Mouse (Mus musculus): ENCODE data around the gene Olfr1491. TPM values are rescaled to one million over a fixed set of nuclear protein-coding genes. Genes with fewer than 3 reads are reported as not detected.

Gene Olfr1491
- polyA plus RNA-seq (2012; rRNA removed) = not detected in 2 replicates

GRCm38 (mm10) chr19:13696968-13697367, at the start of gene Olfr1491:
Gene Olfr1491, plus strand, starts transcription at chr19:13697268.
- no peak for TF ChIP-seq POLR2A (IDR thresholded peaks at IDR 0.05; ENCODE audit: borderline replicate concordance, extremely low read depth, insufficient read depth, insufficient read length, poor library complexity, severe bottlenecking)
- no peak for TF ChIP-seq CTCF (IDR thresholded peaks at IDR 0.05; ENCODE audit: borderline replicate concordance, extremely low read depth, insufficient read depth, insufficient read length)
- no peak for DNase-seq (ENCODE audit: low read depth)

DNA sequence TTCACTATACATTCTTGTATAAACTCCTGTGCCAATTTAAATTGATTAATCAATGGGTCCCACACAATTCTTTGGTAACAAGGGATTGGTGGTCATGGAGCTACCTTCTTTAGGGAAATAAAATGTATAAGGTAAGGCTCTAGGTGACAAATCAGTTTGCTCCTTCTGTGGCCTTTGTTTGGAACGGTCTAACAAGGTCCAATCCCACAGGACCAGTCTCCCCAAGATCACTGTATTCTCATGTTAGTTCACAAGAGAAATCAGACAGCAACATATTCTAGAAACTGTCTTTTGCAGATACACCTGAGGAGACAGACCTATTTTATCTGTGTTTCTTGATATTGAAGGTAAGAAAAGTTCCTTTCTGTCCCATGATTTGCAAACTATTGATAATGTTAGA, 46.3 kb upstream of the Olfr1491 start, which contains the start of gene Olfr1490:
Gene Olfr1490, plus strand, starts transcription at position 301 of the 400 bp plus-strand sequence.
- DNase-seq (ENCODE audit: low read depth) = no peak
- no peak for TF ChIP-seq CTCF (IDR thresholded peaks at IDR 0.05; ENCODE audit: borderline replicate concordance, extremely low read depth, insufficient read depth, insufficient read length)
- no peak for TF ChIP-seq POLR2A (IDR thresholded peaks at IDR 0.05; ENCODE audit: borderline replicate concordance, extremely low read depth, insufficient read depth, insufficient read length, poor library complexity, severe bottlenecking)

GRCm38 (mm10) chr19:13722978-13723377, 25.9 kb downstream of the Olfr1491 start, which contains the start of gene Olfr1493-ps1:
Gene Olfr1493-ps1, plus strand, starts transcription at chr19:13723278.
- DNase-seq (ENCODE audit: low read depth) = no peak

GRCm38 (mm10) chr19:13739428-13739827, 42.4 kb downstream of the Olfr1491 start, which contains the start of gene Olfr1494:
Gene Olfr1494, plus strand, starts transcription at chr19:13739728.
- DNase-seq (ENCODE audit: low read depth) = no peak
- TF ChIP-seq CTCF (IDR thresholded peaks at IDR 0.05; ENCODE audit: borderline replicate concordance, extremely low read depth, insufficient read depth, insufficient read length) (no peak), POLR2A (IDR thresholded peaks at IDR 0.05; ENCODE audit: borderline replicate concordance, extremely low read depth, insufficient read depth, insufficient read length, poor library complexity, severe bottlenecking) (no peak)

More at GRCm38 (mm10) chr19:13722978-13723377, 25.9 kb downstream of the Olfr1491 start, which contains the start of gene Olfr1493-ps1:
- no peak for TF ChIP-seq CTCF (IDR thresholded peaks at IDR 0.05; ENCODE audit: borderline replicate concordance, extremely low read depth, insufficient read depth, insufficient read length)
- TF ChIP-seq POLR2A (IDR thresholded peaks at IDR 0.05; ENCODE audit: borderline replicate concordance, extremely low read depth, insufficient read depth, insufficient read length, poor library complexity, severe bottlenecking) = no peak

DNA sequence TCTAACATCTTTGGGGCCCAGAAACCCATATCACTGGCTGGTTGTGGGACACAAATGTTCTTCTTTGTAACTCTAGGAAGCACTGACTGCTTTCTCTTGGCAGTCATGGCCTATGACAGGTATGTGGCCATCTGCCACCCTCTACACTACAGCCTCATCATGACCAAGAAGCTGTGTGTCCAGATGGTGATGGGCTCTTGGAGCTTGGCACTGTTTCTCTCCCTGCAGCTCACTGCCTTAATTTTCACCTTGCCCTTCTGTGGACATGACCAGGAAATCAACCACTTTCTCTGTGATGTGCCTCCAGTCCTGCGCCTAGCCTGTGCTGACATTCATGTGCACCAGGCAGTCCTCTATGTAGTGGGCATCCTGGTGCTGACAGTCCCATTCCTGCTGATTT, 52.3 kb downstream of the Olfr1491 start:
- DNase-seq (ENCODE audit: low read depth) = no peak
- no peak for TF ChIP-seq CTCF (IDR thresholded peaks at IDR 0.05; ENCODE audit: borderline replicate concordance, extremely low read depth, insufficient read depth, insufficient read length)
- no peak for TF ChIP-seq POLR2A (IDR thresholded peaks at IDR 0.05; ENCODE audit: borderline replicate concordance, extremely low read depth, insufficient read depth, insufficient read length, poor library complexity, severe bottlenecking)

Other genes with a start within 250 kb of the Olfr1491 start
- gene Olfr1472, start 241.2 kb upstream of the Olfr1491 start, polyA plus RNA-seq (2012; rRNA removed) = not detected in 2 replicates
- gene Olfr1474, start 227.7 kb upstream of the Olfr1491 start, polyA plus RNA-seq (2012; rRNA removed) = not detected in 2 replicates
- gene Olfr1475, start 217.1 kb upstream of the Olfr1491 start, polyA plus RNA-seq (2012; rRNA removed) = not detected in 2 replicates
- not detected in 2 replicates for gene Olfr1477, start 196.7 kb upstream of the Olfr1491 start, polyA plus RNA-seq (2012; rRNA removed)
- gene Olfr1480, start 169.4 kb upstream of the Olfr1491 start, polyA plus RNA-seq (2012; rRNA removed) = not detected in 2 replicates
- not detected in 2 replicates for gene Olfr1484, start 113.8 kb upstream of the Olfr1491 start, polyA plus RNA-seq (2012; rRNA removed)
- gene Olfr1487, start 79.9 kb upstream of the Olfr1491 start, polyA plus RNA-seq (2012; rRNA removed) = not detected in 2 replicates
- gene Olfr1489, start 65.6 kb upstream of the Olfr1491 start, polyA plus RNA-seq (2012; rRNA removed) = not detected in 2 replicates
- not detected in 2 replicates for gene Olfr1490, start 46.2 kb upstream of the Olfr1491 start, polyA plus RNA-seq (2012; rRNA removed)
- not detected in 2 replicates for gene Olfr1493-ps1, start 26.0 kb downstream of the Olfr1491 start, polyA plus RNA-seq (2012; rRNA removed)
- gene Olfr1494, start 42.5 kb downstream of the Olfr1491 start, polyA plus RNA-seq (2012; rRNA removed) = not detected in 2 replicates
- gene Olfr1495, start 67.3 kb downstream of the Olfr1491 start, polyA plus RNA-seq (2012; rRNA removed) = not detected in 2 replicates
- not detected in 2 replicates for gene Olfr1496, start 80.6 kb downstream of the Olfr1491 start, polyA plus RNA-seq (2012; rRNA removed)
- not detected in 2 replicates for gene Olfr1497, start 100.9 kb downstream of the Olfr1491 start, polyA plus RNA-seq (2012; rRNA removed)
- gene Olfr1499, start 122.2 kb downstream of the Olfr1491 start, polyA plus RNA-seq (2012; rRNA removed) = not detected in 2 replicates
- not detected in 2 replicates for gene Olfr1500, start 133.2 kb downstream of the Olfr1491 start, polyA plus RNA-seq (2012; rRNA removed)
- not detected in 2 replicates for gene Olfr1501, start 153.4 kb downstream of the Olfr1491 start, polyA plus RNA-seq (2012; rRNA removed)
- gene Olfr1502, start 164.5 kb downstream of the Olfr1491 start, polyA plus RNA-seq (2012; rRNA removed) = not detected in 2 replicates
- gene Olfr1504, start 200.7 kb downstream of the Olfr1491 start, polyA plus RNA-seq (2012; rRNA removed) = not detected in 2 replicates
- not detected in 2 replicates for gene Olfr1505, start 216.3 kb downstream of the Olfr1491 start, polyA plus RNA-seq (2012; rRNA removed)

All from brain, embryonic 14.5 days (tissue).